Mouse (Mus musculus): ENCODE measurements at regions not wholly inside any gene's neighbourhood (a gene's known extent, or its start where the extent isn't known, plus 50 kb on each side); places are given as distances from the start of the nearest gene placed in this dataset.

DNA sequence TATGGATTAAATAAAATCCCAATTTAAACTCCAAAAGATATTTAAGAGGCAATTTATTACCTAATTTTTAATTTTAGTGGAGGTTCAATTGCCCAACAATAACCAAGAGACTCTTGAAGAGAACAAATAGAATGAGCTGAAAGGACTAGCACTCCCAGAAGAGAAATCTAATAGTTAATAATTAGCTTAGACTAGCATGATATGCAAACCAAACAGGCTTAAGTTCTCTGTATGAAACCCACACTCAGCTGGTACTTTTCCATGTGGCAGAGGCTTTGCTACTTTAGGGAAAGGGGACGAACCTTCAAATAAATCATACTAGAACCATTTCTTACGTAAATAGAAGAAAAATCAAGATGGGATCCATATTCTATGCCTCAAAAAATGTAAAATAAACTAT lies 55.9 kb upstream of the Fam19a1 start:
- no peak for DNase-seq

DNA sequence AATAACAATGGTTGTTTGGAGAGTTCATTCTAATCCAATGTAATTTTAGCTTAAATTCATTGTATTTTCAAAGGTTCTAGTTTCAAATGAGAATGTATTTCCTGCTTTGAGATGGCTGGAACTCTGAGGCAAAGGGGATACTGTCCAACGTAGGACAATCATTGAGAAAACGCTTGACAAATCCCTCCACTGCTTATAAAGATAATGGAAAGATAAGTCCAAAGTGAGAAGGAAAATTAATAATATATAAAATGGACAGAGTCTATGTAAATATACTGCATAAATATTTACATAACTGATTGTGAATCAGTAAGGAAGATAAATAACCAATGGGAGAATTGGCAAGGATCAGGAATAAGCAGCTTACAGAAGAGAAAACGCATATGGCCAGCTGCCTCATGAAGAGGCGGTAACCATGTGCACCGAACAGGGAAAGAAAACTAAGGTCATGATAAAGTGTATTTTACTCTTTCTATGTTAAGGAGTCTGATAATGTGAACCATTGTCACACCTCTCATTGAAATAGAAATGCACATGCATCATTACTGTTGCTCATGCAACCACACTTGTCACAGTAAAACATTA lies 55.3 kb upstream of the Fam19a1 start:
- DNase-seq: no peak

GRCm38 (mm10) chr6:96061979-96062378 lies 51.0 kb upstream of the Fam19a1 start:
- DNase-seq: peak; percentile 89
